Mouse (Mus musculus) testis, adult 2 months (tissue): ENCODE data around the gene Anapc7. TPM values are rescaled to one million over a fixed set of nuclear protein-coding genes. Genes with fewer than 3 reads are reported as not detected.
A peak's percentile ranks its signal among the peaks of the same experiment; 100 is the strongest.

ENCODE experiments used
- H3K27ac ChIP-seq: fragments of 200-500 bp; 2 replicates; pipeline ENCODE4 v1.5.1; 2012; ENCODE audit warnings: low read depth, low read length; ENCODE audit not compliant: control insufficient read depth, insufficient read depth
- H3K27me3 ChIP-seq: fragments of 200-500 bp; 2 replicates; pipeline ENCODE4 v1.6.1; 2012; ENCODE audit warnings: mild to moderate bottlenecking, low read length, moderate library complexity; ENCODE audit not compliant: control insufficient read depth, insufficient read depth
- H3K36me3 ChIP-seq: fragments of 200-500 bp; 2 replicates; pipeline ENCODE4 v1.6.1; 2012; ENCODE audit warnings: mild to moderate bottlenecking, low read length; ENCODE audit not compliant: control insufficient read depth, insufficient read depth
- H3K4me1 ChIP-seq: fragments of 200-500 bp; 2 replicates; pipeline ENCODE4 v1.6.1; 2012; ENCODE audit warnings: low read length; ENCODE audit not compliant: control insufficient read depth, insufficient read depth
- H3K4me3 ChIP-seq: fragments of 200-500 bp; 2 replicates; pipeline ENCODE4 v1.5.1; 2012; ENCODE audit warnings: low read depth, mild to moderate bottlenecking, low read length, moderate library complexity, mixed read lengths; ENCODE audit not compliant: control insufficient read depth
- CTCF ChIP-seq: fragments of 200-500 bp; IDR thresholded peaks from 2 replicates; pipeline ENCODE4 v1.5.1; 2012; ENCODE audit warnings: low read depth, mild to moderate bottlenecking, inconsistent platforms, low read length, moderate library complexity; ENCODE audit not compliant: control insufficient read depth, insufficient read depth, insufficient replicate concordance
- POLR2A ChIP-seq: fragments of 200-500 bp; IDR thresholded peaks from 2 replicates; pipeline ENCODE4 v1.6.1; 2012; ENCODE audit warnings: low read depth, mild to moderate bottlenecking, inconsistent platforms, low read length, moderate library complexity; ENCODE audit not compliant: control insufficient read depth
- polyA plus RNA-seq: library from polyadenylated mRNA; depleted of rRNA; stranded (reverse); fragments of >200 nt; gene quantifications from 2 replicates; pipeline ENCODE4 v1.2.3, GENCODE M21; 2012

The Anapc7 gene
- polyA plus RNA-seq, 1 experiment, result 16.2 TPM

DNA sequence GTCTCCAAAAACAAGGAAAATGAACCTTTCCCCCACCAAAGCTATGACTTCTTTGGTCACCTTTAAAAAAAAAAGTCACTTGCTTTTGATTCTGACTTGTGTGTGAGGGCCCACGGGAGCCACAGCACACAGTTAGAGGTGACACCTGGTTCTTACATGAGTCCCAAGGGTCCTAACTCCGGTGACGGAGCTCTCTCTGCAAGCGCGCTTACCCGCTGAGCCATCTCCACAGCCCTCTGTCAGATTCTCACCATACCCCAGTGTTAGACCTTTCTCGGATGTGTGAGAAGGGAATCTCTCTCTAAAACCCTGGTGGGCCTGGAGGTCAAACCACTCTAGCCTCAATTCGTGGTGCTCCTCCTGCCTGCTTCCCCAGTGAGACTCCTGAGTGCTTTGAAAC lies 24.0 kb upstream of the Anapc7 start:
- Histone ChIP-seq H3K27ac (no peak overlapping the region), H3K4me3 (no peak overlapping the region), H3K36me3 (no peaks in the 10 kb centered on the region), H3K27me3 (no peaks in the 10 kb centered on the region), H3K4me1 (peaks cover 5% of the 10 kb centered on the region)
- TF ChIP-seq CTCF (no peak), POLR2A (no peak)

DNA sequence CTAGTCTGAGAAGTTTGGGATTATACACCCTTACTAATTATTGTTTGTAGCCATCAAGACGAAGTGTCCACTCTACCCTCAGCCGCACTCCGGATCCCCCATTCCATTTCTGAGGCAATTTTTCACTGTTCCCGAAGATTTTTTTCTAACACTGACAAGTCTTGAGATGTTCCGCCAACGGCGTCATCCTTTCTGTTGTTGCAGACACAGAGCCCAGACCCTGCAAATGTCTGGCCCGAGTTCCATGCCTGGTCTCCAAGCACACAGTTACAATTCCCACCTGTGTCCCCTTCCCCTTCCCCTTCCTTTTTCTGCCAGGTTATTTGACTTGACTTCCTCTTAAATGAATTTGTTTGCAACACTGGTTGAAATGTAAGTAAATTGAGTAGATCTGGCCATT lies 21.6 kb upstream of the Anapc7 start:
- TF ChIP-seq POLR2A, result no peak
- TF ChIP-seq CTCF, result no peak
- Histone ChIP-seq H3K36me3 (no peaks in the 10 kb centered on the region), H3K27ac (no peak overlapping the region)

DNA sequence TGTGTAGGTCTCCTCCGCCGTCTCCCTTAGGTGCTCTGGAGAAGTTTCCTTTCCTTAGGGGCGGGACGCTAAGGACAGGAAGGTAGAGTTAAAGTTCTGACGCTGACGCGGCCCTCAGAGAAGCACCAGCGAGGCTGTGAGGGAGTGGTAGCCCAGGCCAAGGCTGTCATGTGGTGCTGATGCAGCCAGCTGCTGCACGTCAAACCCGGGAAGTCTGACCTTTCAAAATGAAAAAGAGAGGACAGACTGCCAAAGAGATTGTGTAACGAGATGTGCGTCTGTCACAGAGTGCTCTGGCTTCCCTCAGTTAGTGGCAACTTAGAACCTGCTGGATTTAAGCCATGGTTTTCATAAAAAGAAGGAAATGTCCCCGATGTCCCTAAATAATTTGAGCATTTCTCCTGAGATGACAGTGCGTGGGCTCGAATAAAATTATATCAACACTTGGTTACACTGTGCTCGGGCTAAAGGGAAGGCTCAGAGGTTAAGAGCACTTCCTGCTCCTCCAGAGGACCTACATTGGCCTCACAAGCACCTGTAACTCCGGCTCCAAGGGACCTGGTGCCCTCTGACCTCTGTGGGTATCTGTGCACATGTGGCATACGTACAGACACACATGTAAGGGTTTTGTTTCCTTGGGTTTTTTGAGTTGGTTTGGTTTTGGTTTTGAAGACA lies 20.7 kb upstream of the Anapc7 start:
- Histone ChIP-seq H3K36me3 (no peaks in the 10 kb centered on the region), H3K4me1 (peaks cover 5% of the 10 kb centered on the region), H3K27me3 (no peaks in the 10 kb centered on the region), H3K27ac (peak overlapping the region; percentile 68; the same call in 1 of the 2 replicates), H3K4me3 (no peak overlapping the region)
- TF ChIP-seq POLR2A (no peak), CTCF (no peak)

More for the DNA sequence above, 21.6 kb upstream of the Anapc7 start:
- Histone ChIP-seq H3K27me3 (no peaks in the 10 kb centered on the region), H3K4me1 (peaks cover 5% of the 10 kb centered on the region), H3K4me3 (no peak overlapping the region)

DNA sequence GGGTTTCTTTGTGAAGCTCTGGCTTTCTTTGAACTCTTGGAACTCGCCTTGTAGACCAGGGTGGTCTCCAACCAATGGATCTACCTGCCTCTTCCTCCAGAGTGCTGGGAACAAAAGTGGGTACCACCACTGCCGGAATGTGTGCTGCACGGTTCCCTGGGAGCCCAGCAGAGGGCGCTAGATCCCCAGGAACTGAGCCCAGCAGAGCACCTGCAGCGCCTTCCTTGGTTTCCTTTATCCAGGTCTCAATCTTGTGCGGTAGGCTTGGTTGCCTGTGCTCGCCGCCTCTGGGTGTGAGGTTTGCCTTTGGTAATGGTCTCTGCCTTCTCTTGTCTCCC lies 20.2 kb upstream of the Anapc7 start:
- H3K27ac ChIP-seq, result no peak overlapping the region
- no peaks in the 10 kb centered on the region for H3K36me3 ChIP-seq
- TF ChIP-seq CTCF, result peak; percentile 89
- TF ChIP-seq POLR2A, result no peak

DNA sequence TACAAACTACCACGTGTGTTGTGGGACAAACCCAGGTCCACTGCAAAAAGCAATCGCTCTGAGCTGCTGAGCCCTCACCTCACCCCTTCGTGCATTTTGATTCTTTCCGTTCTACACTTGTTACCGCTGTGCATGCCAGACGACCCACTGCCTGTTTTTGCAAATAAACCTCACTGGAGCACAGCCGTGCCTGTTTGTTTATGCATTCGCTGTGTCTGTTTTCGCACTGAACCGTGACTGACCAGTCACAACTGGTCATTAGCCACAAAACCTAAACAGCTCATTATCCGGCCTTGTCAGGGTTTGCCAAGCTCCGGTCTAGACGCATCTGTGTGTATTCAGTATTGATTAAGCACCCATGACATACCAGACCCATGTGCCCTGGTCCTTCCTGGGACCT lies 19.3 kb upstream of the Anapc7 start:
- no peaks in the 10 kb centered on the region for H3K36me3 ChIP-seq

More for the DNA sequence above, 20.2 kb upstream of the Anapc7 start:
- H3K4me3 ChIP-seq, result no peak overlapping the region
- peaks cover 5% of the 10 kb centered on the region for H3K4me1 ChIP-seq
- H3K27me3 ChIP-seq, result no peaks in the 10 kb centered on the region

DNA sequence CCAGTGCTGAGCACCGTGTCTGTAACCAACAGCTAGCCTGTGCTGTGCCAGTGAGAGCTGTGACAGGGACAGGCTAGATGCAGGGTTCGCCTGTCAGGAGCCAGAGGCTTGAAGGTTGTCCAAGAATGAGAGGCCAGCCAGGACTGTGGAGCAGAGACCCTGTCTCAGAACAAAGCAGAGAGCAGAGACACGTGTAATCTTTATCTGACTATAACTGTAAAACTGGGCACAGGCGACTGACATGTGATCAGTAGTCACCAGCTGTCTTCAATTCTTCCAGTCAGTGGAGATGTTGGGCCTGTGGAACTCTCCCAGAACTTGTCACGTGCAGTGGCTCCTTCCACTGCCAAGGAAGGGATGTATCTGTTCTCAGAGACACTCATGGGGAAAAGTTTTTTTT lies 18.7 kb upstream of the Anapc7 start:
- Histone ChIP-seq H3K27me3 (no peaks in the 10 kb centered on the region), H3K36me3 (no peaks in the 10 kb centered on the region)
- TF ChIP-seq POLR2A, result no peak
- TF ChIP-seq CTCF, result no peak

More for the DNA sequence above, 19.3 kb upstream of the Anapc7 start:
- peaks cover 2% of the 10 kb centered on the region for H3K4me1 ChIP-seq
- H3K27me3 ChIP-seq, result no peaks in the 10 kb centered on the region
- no peak for TF ChIP-seq CTCF
- TF ChIP-seq POLR2A, result no peak
- H3K27ac ChIP-seq, result no peak overlapping the region
- H3K4me3 ChIP-seq, result no peak overlapping the region

DNA sequence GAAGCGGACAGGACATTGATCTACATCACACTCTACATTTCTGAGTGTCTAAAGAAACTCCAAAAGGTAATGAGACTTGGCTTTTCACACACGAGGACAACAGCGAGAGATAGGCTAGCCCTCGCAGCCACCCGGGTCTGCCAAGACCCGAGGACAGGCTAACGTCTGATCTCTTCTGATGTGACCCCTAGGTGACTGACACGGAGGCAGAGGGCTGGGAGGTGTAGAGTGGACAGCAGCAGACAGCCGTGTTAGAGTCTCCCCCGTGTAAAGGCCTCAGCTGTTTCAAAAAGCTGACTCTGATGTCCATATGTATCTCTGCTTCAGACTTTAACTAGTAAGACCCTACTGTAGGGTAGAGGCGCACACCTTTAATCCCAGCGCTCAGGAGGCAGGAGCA lies 18.1 kb upstream of the Anapc7 start:
- TF ChIP-seq POLR2A (no peak), CTCF (no peak)
- peaks cover 2% of the 10 kb centered on the region for H3K4me1 ChIP-seq
- no peaks in the 10 kb centered on the region for H3K27me3 ChIP-seq
- no peak overlapping the region for H3K4me3 ChIP-seq
- no peaks in the 10 kb centered on the region for H3K36me3 ChIP-seq
- no peak overlapping the region for H3K27ac ChIP-seq

More for the DNA sequence above, 18.7 kb upstream of the Anapc7 start:
- H3K27ac ChIP-seq, result no peak overlapping the region
- H3K4me3 ChIP-seq, result no peak overlapping the region
- peaks cover 2% of the 10 kb centered on the region for H3K4me1 ChIP-seq
